Mouse (Mus musculus) CH12.LX (cell line): ENCODE measurements around the gene Pold3. TPM values are rescaled to one million over a fixed set of nuclear protein-coding genes. Genes with fewer than 3 reads are reported as not detected.

Source experiments
- DNase-seq: peaks from one replicate; pipeline ENCODE4 v3.0.0-alpha.2; 2013; ENCODE audit errors: extremely low read depth
- H3K27ac ChIP-seq: 2 replicates; pipeline ENCODE4 v1.5.1; 2012; ENCODE audit warnings: low read depth, mild to moderate bottlenecking, control low read depth, moderate library complexity; ENCODE audit not compliant: insufficient read depth
- H3K27me3 ChIP-seq: replicated peaks from 2 replicates; pipeline ENCODE3; 2012; ENCODE audit warnings: inconsistent platforms
- H3K36me3 ChIP-seq, 2 experiments: replicated peaks in 1 of 2; 2 replicates each; pipeline versions ENCODE3 to v1.6.1; 2012; ENCODE audit warnings: inconsistent platforms in 1 of 2, low read length in 1 of 2, mild to moderate bottlenecking in 1 of 2, mixed read lengths in 1 of 2, moderate library complexity in 1 of 2; ENCODE audit not compliant: control insufficient read depth in 1 of 2, insufficient read depth in 1 of 2
- H3K4me1 ChIP-seq, 2 experiments: 2 replicates each; pipeline ENCODE4 v1.6.1; 2012; ENCODE audit warnings: inconsistent platforms in 1 of 2, moderate library complexity in 1 of 2; ENCODE audit not compliant: insufficient read depth in 2 of 2, control insufficient read depth in 1 of 2
- H3K4me2 ChIP-seq: 2 replicates; pipeline ENCODE4 v1.6.1; 2012; ENCODE audit warnings: low read depth, mild to moderate bottlenecking, control low read depth; ENCODE audit not compliant: poor library complexity, insufficient read depth, severe bottlenecking
- H3K4me3 ChIP-seq, 3 experiments: fragments of 150-350 bp in 1 of 3; sonication (generic) in 1 of 3; replicated peaks in 1 of 3; 2 replicates each; pipeline versions ENCODE3 to v1.5.1; 2011 to 2012; ENCODE audit warnings: low read depth in 2 of 3, low read length in 2 of 3, mild to moderate bottlenecking in 2 of 3, moderate library complexity in 2 of 3, control low read depth in 1 of 3, improper control_type of control experiment in 1 of 3, inconsistent platforms in 1 of 3, mixed read lengths in 1 of 3; ENCODE audit not compliant: poor library complexity in 1 of 3
- H3K79me2 ChIP-seq: replicated peaks from 2 replicates; pipeline ENCODE4 v1.6.1; 2012; ENCODE audit warnings: mild to moderate bottlenecking, moderate library complexity; ENCODE audit not compliant: control insufficient read depth, poor library complexity, insufficient read depth, severe bottlenecking; ENCODE audit errors: extremely low read depth
- H3K9ac ChIP-seq: 2 replicates; pipeline ENCODE4 v1.6.1; 2012; ENCODE audit warnings: low read depth, mild to moderate bottlenecking, control low read depth, moderate library complexity; ENCODE audit not compliant: insufficient read depth
- H3K9me3 ChIP-seq: replicated peaks from 2 replicates; pipeline ENCODE3; 2012; ENCODE audit warnings: low read length, inconsistent platforms, mixed read lengths
- CHD1 ChIP-seq: IDR thresholded peaks from 2 replicates; pipeline ENCODE4 v1.6.1; 2012; ENCODE audit warnings: low read depth, low read length, improper control_type of control experiment, inconsistent platforms
- E2F4 ChIP-seq: IDR thresholded peaks from 2 replicates; pipeline ENCODE4 v1.6.1; 2011; ENCODE audit warnings: low read depth, low read length, improper control_type of control experiment; ENCODE audit not compliant: insufficient replicate concordance
- ETS1 ChIP-seq: conservative IDR thresholded peaks from 2 replicates; pipeline ENCODE4 v1.6.1; 2012; ENCODE audit warnings: low read depth, mild to moderate bottlenecking, inconsistent platforms, low read length, improper control_type of control experiment, moderate library complexity
- GABPA ChIP-seq: IDR thresholded peaks from 2 replicates; pipeline ENCODE4 v1.6.1; 2012; ENCODE audit warnings: low read depth, low read length, improper control_type of control experiment, inconsistent platforms; ENCODE audit not compliant: insufficient replicate concordance
- JUN ChIP-seq: IDR thresholded peaks from 2 replicates; pipeline ENCODE4 v1.6.1; 2011; ENCODE audit warnings: low read depth, mild to moderate bottlenecking, low read length, improper control_type of control experiment, moderate library complexity; ENCODE audit not compliant: insufficient read depth
- MAZ ChIP-seq: IDR thresholded peaks from 2 replicates; pipeline ENCODE4 v1.6.1; 2012; ENCODE audit warnings: low read depth, mild to moderate bottlenecking, inconsistent platforms, low read length, improper control_type of control experiment, moderate library complexity
- NRF1 ChIP-seq: IDR thresholded peaks from 2 replicates; pipeline ENCODE4 v1.6.1; 2014; ENCODE audit warnings: low read depth, mild to moderate bottlenecking, inconsistent platforms, low read length, improper control_type of control experiment, moderate library complexity
- POLR2A ChIP-seq: IDR thresholded peaks from 2 replicates; pipeline ENCODE4 v1.6.1; 2011; ENCODE audit warnings: low read depth, mild to moderate bottlenecking, improper control_type of control experiment, low read length
- POLR2AphosphoS2 ChIP-seq: IDR thresholded peaks from 2 replicates; pipeline ENCODE4 v1.6.1; 2011; ENCODE audit warnings: low read depth, low read length, improper control_type of control experiment
- RAD21 ChIP-seq: IDR thresholded peaks from 2 replicates; pipeline ENCODE4 v1.6.1; 2011; ENCODE audit warnings: low read depth, mild to moderate bottlenecking, low read length, improper control_type of control experiment, moderate library complexity
- RCOR1 ChIP-seq: conservative IDR thresholded peaks from 2 replicates; pipeline ENCODE4 v1.6.1; 2012; ENCODE audit warnings: low read depth, mild to moderate bottlenecking, inconsistent platforms, low read length, improper control_type of control experiment
- SMC3 ChIP-seq: IDR thresholded peaks from 2 replicates; pipeline ENCODE4 v1.6.1; 2011; ENCODE audit warnings: low read depth, low read length, improper control_type of control experiment
- TBP ChIP-seq: conservative IDR thresholded peaks from 2 replicates; pipeline ENCODE4 v1.6.1; 2011; ENCODE audit warnings: low read depth, low read length, improper control_type of control experiment
- TCF12 ChIP-seq: IDR thresholded peaks from 2 replicates; pipeline ENCODE4 v1.6.1; 2014; ENCODE audit warnings: low read depth, mild to moderate bottlenecking, inconsistent platforms, low read length, improper control_type of control experiment
- USF1 ChIP-seq: IDR thresholded peaks from 2 replicates; pipeline ENCODE4 v1.6.1; 2014; ENCODE audit warnings: low read depth, mild to moderate bottlenecking, inconsistent platforms, low read length, improper control_type of control experiment
- USF2 ChIP-seq: conservative IDR thresholded peaks from 2 replicates; pipeline ENCODE4 v1.6.1; 2011; ENCODE audit warnings: low read depth, low read length, improper control_type of control experiment
- ZC3H11A ChIP-seq: IDR thresholded peaks from 2 replicates; pipeline ENCODE4 v1.6.1; 2012; ENCODE audit warnings: low read depth, mild to moderate bottlenecking, inconsistent platforms, low read length, improper control_type of control experiment
- ZNF384 ChIP-seq: IDR thresholded peaks from 2 replicates; pipeline ENCODE4 v1.6.1; 2012; ENCODE audit warnings: low read depth, low read length, improper control_type of control experiment, inconsistent platforms
- dilution Hi-C: fragments of 300-500 bp; cut with MboI; formaldehyde crosslinking; loops from 2 replicates; pipeline ENCODE4 v1.14.3; 2020; ENCODE audit warnings: low sequenced_read_pairs; ENCODE audit not compliant: extremely low pct_unique_long_range_greater_than_20kb, extremely low pct_ligation_motif_present
- in situ Hi-C: fragments of 300-500 bp; cut with MboI; formaldehyde crosslinking; loops from 3 replicates; pipeline ENCODE4 v1.14.3; 2019; ENCODE audit warnings: low sequenced_read_pairs, low pct_ligation_motif_present, low pct_unique_long_range_greater_than_20kb, mixed read lengths
- polyA plus RNA-seq: library from polyadenylated mRNA; unstranded; fragments of >175 nt; gene quantifications from 2 replicates; pipeline ENCODE4 v1.2.1, GENCODE M21; 2012; ENCODE audit warnings: low read depth; ENCODE audit not compliant: insufficient read length
- total RNA-seq, 2 experiments: library from RNA; depleted of rRNA; stranded (reverse); fragments of 300-350 nt in 1 of 2; fragments of >200 nt in 1 of 2; gene quantifications; 2 replicates each; pipeline ENCODE4 v1.2.3; 2012 to 2014

Pold3 gene
- total and polyA plus RNA-seq, 3 experiments = 59.5 to 121 (median 88.0) TPM

DNA sequence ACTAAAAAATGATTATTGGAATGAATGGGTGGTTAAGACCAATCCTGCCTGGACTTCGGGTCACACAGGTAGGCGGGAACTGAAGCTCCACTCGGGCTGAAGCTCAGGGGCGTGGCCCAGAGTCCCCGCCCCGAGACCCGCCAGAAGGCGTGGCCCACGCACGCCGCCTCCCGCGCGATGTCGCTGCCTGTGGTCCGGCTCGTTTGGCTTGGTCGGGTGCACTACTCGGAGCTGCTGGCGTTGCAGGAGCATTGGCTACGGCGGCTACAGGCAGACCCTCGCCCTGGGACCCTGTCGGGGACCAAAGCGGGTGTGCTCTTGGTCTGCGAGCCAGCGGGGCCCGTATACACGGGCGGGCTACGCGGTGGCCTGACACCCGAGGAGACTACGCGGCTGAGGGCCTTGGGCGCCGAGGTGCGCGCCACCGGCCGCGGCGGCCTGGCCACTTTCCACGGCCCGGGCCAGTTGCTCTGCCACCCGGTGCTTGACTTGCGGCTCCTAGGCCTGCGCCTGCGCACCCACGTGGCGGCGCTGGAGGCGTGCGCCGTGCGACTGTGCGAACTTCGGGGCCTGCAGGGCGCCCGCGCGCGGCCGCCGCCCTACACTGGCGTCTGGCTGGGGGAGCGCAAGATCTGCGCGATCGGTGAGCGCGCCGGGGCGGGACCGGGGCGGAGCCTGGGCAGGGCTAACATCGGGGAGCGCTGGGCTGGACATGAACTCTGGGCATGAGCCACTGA is 37.9 kb upstream of the Pold3 start, which contains the start of gene Lipt2 (continued):
- peak; percentile 86 for TF ChIP-seq POLR2A
- no peak; the same call in 1 of the 2 replicates for TF ChIP-seq MAZ
- no peak; the same call in 1 of the 2 replicates for TF ChIP-seq CHD1
- peak; percentile 94 for TF ChIP-seq NRF1
- peak; percentile 78 for TF ChIP-seq USF1
- TF ChIP-seq TBP = no peak
- TF ChIP-seq E2F4 = peak; percentile 58; the same call in 1 of the 2 replicates
- TF ChIP-seq JUN = no peak
- no peak for TF ChIP-seq ZC3H11A

DNA sequence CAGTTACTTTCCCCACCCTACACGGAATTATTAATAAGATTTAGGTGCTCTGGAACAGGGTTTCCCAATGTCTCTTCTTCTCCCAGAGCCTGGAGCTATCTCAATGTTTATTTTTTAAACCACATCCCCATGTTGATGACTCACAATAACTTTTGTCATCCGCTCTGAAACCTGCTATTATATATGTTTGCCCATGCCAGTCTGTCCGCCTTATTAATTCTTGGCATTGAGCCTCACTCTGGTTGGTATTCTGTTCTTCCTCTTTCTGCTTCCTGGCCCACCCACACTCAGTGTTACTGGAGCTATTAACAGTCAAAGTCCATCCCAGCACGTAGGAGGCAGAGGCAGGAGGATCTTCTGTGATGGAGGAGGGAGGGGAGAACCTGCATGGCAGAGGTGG is 36.3 kb upstream of the Pold3 start:
- H3K27ac ChIP-seq = no peak overlapping the region
- peaks cover 7 to 10% of the 10 kb centered on the region in 2 experiments for H3K4me1 ChIP-seq
- in situ Hi-C loops = no loop called here
- TF ChIP-seq ZNF384 (no peak), SMC3 (no peak), RCOR1 (no peak), RAD21 (no peak), TBP (no peak), USF2 (no peak), CHD1 (no peak), TCF12 (no peak), GABPA (no peak), E2F4 (no peak), NRF1 (no peak), ETS1 (no peak), POLR2AphosphoS2 (no peak), POLR2A (no peak)
- no peaks in the 10 kb centered on the region for H3K9me3 ChIP-seq
- no peak for DNase-seq
- no peaks in the 10 kb centered on the region for H3K27me3 ChIP-seq
- H3K4me3 ChIP-seq = no peak overlapping the region
- H3K9ac ChIP-seq = no peak overlapping the region
- dilution Hi-C loops = no loop called here
- peaks cover 0 to 3% of the 10 kb centered on the region in 2 experiments for H3K36me3 ChIP-seq
- H3K79me2 ChIP-seq = no peaks in the 10 kb centered on the region
- H3K4me2 ChIP-seq = no peak overlapping the region
